Mouse (Mus musculus) kidney, postnatal 4 days (tissue): ENCODE data around the gene Tmem39a.
A peak's percentile ranks its signal among the peaks of the same experiment; 100 is the strongest.

Source experiments
- DNase-seq, 2 experiments: peaks; one replicate each; pipeline ENCODE4 v3.0.0; 2021; ENCODE audit warnings: mixed read lengths in 2 of 2

Tmem39a gene

DNA sequence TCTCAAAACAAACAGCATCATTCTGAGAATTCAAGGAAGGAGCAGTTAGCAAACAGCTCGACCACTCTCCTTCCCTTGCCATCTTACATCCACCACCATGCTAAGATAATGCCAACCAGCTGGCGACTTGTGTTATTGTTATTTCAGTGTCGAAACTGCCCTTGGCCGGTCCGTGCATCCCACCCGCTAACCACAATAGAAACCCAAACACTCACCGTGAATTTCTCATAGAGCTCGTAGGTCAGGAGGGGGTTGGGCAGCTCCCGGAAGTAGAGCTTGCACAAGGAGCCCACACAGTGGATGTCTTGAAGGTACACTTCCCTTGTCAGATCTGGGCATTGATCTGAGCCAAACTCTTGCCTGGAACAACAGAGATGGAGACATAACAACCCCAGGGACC, 78.2 kb downstream of the Tmem39a start:
- peak in 1 of 2 experiments; percentile 30 for DNase-seq

DNA sequence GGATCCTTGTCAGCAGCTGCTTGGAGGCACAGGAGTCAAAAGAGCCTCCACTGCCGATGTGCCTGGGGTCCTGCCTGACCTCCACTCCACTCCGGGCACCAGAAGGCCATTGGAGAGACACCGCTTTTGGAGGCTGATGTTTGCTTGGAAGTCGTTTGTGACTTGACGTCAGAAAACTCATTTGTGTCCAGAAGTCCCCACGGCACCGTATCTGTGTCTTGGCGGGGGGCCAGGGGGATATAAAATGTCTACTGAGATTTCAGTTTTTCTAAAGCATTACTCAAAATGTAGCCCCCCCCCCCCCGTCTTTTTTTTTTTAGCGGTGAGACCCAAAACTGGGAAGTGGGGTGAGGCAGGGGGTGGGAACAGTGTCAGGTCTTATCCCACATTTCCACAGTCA, 78.6 kb downstream of the Tmem39a start:
- peak; percentile 39 to 42 for DNase-seq
